Mouse (Mus musculus): ENCODE results near the gene Bcl2l14. TPM values are rescaled to one million over a fixed set of nuclear protein-coding genes. Genes with fewer than 3 reads are reported as not detected.

Bcl2l14 gene
- polyA plus RNA-seq, 1 experiment: not detected

- no peaks in the 10 kb centered on the region for H3K79me3 ChIP-seq (ENCODE audit: low read depth)
- H3K27me3 ChIP-seq (ENCODE audit: control insufficient read depth, insufficient read depth, insufficient read length): peaks cover 5% of the 10 kb centered on the region
- no peaks in the 10 kb centered on the region for H3K79me2 ChIP-seq (ENCODE audit: control insufficient read depth, insufficient read depth)
- H3K4me3 ChIP-seq (ENCODE audit: insufficient read depth, poor library complexity, severe bottlenecking): no peak overlapping the region
- no peak overlapping the region for H3ac ChIP-seq (ENCODE audit: control insufficient read depth, insufficient read length, low read depth)
- H3K36me3 ChIP-seq (ENCODE audit: control insufficient read depth, insufficient read depth): no peaks in the 10 kb centered on the region
- no peak for TF ChIP-seq CEBPB (IDR thresholded peaks at IDR 0.05; ENCODE audit: low read depth)
- no peak for TF ChIP-seq MYOD1 (IDR thresholded peaks at IDR 0.05; ENCODE audit: control insufficient read depth, insufficient read length, low read depth)
These were observed 31.5 kb upstream of the Bcl2l14 start for GRCm38 (mm10) chr6:134364644-134365043.

DNA sequence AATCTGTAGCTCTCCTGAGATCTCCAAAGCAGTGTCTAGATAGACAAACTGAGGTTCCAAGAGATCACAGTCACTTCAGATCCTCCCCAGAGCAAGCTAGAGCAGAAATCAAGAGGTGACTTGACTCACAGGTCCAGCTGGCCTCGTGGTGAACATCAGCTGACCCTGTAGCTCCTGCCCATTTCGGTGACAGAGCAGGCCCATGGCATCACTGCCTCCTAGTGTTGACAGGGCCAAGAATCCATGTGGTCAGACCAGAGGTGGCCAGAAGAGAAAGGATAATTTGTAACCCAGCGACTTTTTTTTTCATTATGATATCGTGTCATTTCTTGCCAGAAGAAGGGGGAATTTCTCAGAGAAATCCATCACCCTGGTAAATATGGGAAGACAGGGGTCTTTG is 30.2 kb upstream of the Bcl2l14 start:
- Histone ChIP-seq H3K27me3 (ENCODE audit: control insufficient read depth, insufficient read depth, insufficient read length) (no peaks in the 10 kb centered on the region), H3K4me3 (ENCODE audit: insufficient read depth, poor library complexity, severe bottlenecking) (no peak overlapping the region), H3ac (ENCODE audit: control insufficient read depth, insufficient read length, low read depth) (no peak overlapping the region), H3K79me2 (ENCODE audit: control insufficient read depth, insufficient read depth) (no peaks in the 10 kb centered on the region), H3K79me3 (ENCODE audit: low read depth) (no peaks in the 10 kb centered on the region), H3K36me3 (ENCODE audit: control insufficient read depth, insufficient read depth) (no peaks in the 10 kb centered on the region)
- TF ChIP-seq CEBPB (IDR thresholded peaks at IDR 0.05; ENCODE audit: low read depth): no peak
- no peak for TF ChIP-seq CTCF (IDR thresholded peaks at IDR 0.05; ENCODE audit: control insufficient read depth, insufficient read depth, insufficient read length)
- no peak for TF ChIP-seq MYOD1 (IDR thresholded peaks at IDR 0.05; ENCODE audit: control insufficient read depth, insufficient read length, low read depth)
- TF ChIP-seq FOSL1 (IDR thresholded peaks at IDR 0.05; ENCODE audit: insufficient read depth, low read length, poor library complexity, severe bottlenecking): no peak
- no peak for TF ChIP-seq MYOG (IDR thresholded peaks at IDR 0.05; ENCODE audit: control insufficient read depth, extremely low read depth, insufficient read length)
- no peak for TF ChIP-seq USF1 (IDR thresholded peaks at IDR 0.05; ENCODE audit: low read depth)
- no peak for TF ChIP-seq MAX (IDR thresholded peaks at IDR 0.05)

- no peak overlapping the region for H3ac ChIP-seq (ENCODE audit: control insufficient read depth, insufficient read length, low read depth)
- no peaks in the 10 kb centered on the region for H3K36me3 ChIP-seq (ENCODE audit: control insufficient read depth, insufficient read depth)
- no peak overlapping the region for H3K4me3 ChIP-seq (ENCODE audit: insufficient read depth, poor library complexity, severe bottlenecking)
- TF ChIP-seq FOSL1 (IDR thresholded peaks at IDR 0.05; ENCODE audit: insufficient read depth, low read length, poor library complexity, severe bottlenecking) (no peak), MYOG (IDR thresholded peaks at IDR 0.05; ENCODE audit: control insufficient read depth, extremely low read depth, insufficient read length) (no peak), MYOD1 (IDR thresholded peaks at IDR 0.05; ENCODE audit: control insufficient read depth, insufficient read length, low read depth) (no peak), USF1 (IDR thresholded peaks at IDR 0.05; ENCODE audit: low read depth) (no peak), CTCF (IDR thresholded peaks at IDR 0.05; ENCODE audit: control insufficient read depth, insufficient read depth, insufficient read length) (no peak), CEBPB (IDR thresholded peaks at IDR 0.05; ENCODE audit: low read depth) (no peak), MAX (IDR thresholded peaks at IDR 0.05) (no peak)
- H3K27me3 ChIP-seq (ENCODE audit: control insufficient read depth, insufficient read depth, insufficient read length): no peaks in the 10 kb centered on the region
- H3K79me3 ChIP-seq (ENCODE audit: low read depth): no peaks in the 10 kb centered on the region
- H3K79me2 ChIP-seq (ENCODE audit: control insufficient read depth, insufficient read depth): no peaks in the 10 kb centered on the region
These were observed 29.5 kb upstream of the Bcl2l14 start for GRCm38 (mm10) chr6:134366366-134367351.

DNA sequence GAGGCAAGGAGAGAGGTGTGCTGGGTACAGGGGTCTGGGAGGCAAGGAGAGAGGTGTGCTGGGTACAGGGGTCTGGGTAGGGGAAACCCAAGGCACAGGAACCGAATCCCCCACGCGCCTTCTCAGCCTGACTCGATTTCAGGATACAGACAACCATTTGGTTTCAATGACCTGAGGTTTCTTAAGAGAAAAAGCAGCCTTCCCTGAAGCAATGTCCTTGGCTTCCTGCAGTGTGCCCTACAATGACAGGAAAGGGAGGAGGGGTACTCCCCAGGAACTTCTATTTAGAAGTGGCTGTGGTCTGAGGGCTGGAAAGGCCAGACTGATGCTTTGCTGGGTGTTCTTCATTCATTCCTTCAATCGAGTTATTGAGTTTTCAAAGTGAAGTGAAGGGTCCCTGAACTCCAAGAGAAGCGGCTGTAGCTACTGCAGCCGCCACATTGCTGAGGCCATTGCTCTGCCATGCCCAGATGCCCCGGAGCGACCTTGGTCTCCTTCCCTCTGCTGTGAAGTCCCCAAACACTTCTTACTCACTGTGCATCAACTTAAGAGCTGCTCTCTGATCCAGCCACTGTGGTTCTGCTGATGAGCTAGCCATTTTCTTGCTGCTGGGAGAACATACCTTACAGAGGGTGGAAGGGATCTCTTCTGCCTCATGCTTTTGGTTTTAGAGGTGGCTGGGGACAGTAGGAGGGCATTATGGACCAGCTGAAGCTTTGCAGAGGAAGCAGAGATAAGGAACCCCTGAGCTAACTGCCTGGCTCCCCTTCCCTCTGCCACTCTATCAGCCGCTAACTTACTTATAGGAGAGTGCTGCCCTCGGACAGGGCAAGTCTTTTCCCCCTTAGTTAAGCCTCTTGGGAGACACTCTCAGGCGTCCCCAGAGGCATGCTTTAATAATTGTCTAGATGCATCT is 28.5 kb upstream of the Bcl2l14 start:
- H3K79me2 ChIP-seq (ENCODE audit: control insufficient read depth, insufficient read depth): no peaks in the 10 kb centered on the region
- no peaks in the 10 kb centered on the region for H3K79me3 ChIP-seq (ENCODE audit: low read depth)
- no peak overlapping the region for H3ac ChIP-seq (ENCODE audit: control insufficient read depth, insufficient read length, low read depth)
- H3K36me3 ChIP-seq (ENCODE audit: control insufficient read depth, insufficient read depth): no peaks in the 10 kb centered on the region
- no peak for TF ChIP-seq CEBPB (IDR thresholded peaks at IDR 0.05; ENCODE audit: low read depth)
- no peak for TF ChIP-seq MYOD1 (IDR thresholded peaks at IDR 0.05; ENCODE audit: control insufficient read depth, insufficient read length, low read depth)
- no peak for TF ChIP-seq CTCF (IDR thresholded peaks at IDR 0.05; ENCODE audit: control insufficient read depth, insufficient read depth, insufficient read length)
- no peak for TF ChIP-seq FOSL1 (IDR thresholded peaks at IDR 0.05; ENCODE audit: insufficient read depth, low read length, poor library complexity, severe bottlenecking)
- no peak for TF ChIP-seq MAX (IDR thresholded peaks at IDR 0.05)
- TF ChIP-seq USF1 (IDR thresholded peaks at IDR 0.05; ENCODE audit: low read depth): no peak
- no peak for TF ChIP-seq MYOG (IDR thresholded peaks at IDR 0.05; ENCODE audit: control insufficient read depth, extremely low read depth, insufficient read length)
- H3K4me3 ChIP-seq (ENCODE audit: insufficient read depth, poor library complexity, severe bottlenecking): no peak overlapping the region
- no peaks in the 10 kb centered on the region for H3K27me3 ChIP-seq (ENCODE audit: control insufficient read depth, insufficient read depth, insufficient read length)

GRCm38 (mm10) chr6:134372946-134373345 is 23.2 kb upstream of the Bcl2l14 start:
- H3ac ChIP-seq (ENCODE audit: control insufficient read depth, insufficient read length, low read depth): no peak overlapping the region

More at GRCm38 (mm10) chr6:134372946-134373345, 23.2 kb upstream of the Bcl2l14 start:
- Histone ChIP-seq H3K79me3 (ENCODE audit: low read depth) (no peaks in the 10 kb centered on the region), H3K36me3 (ENCODE audit: control insufficient read depth, insufficient read depth) (no peaks in the 10 kb centered on the region), H3K79me2 (ENCODE audit: control insufficient read depth, insufficient read depth) (no peaks in the 10 kb centered on the region), H3K27me3 (ENCODE audit: control insufficient read depth, insufficient read depth, insufficient read length) (no peaks in the 10 kb centered on the region), H3K4me3 (ENCODE audit: insufficient read depth, poor library complexity, severe bottlenecking) (no peak overlapping the region)
- TF ChIP-seq FOSL1 (IDR thresholded peaks at IDR 0.05; ENCODE audit: insufficient read depth, low read length, poor library complexity, severe bottlenecking) (no peak), MYOG (IDR thresholded peaks at IDR 0.05; ENCODE audit: control insufficient read depth, extremely low read depth, insufficient read length) (no peak), MYOD1 (IDR thresholded peaks at IDR 0.05; ENCODE audit: control insufficient read depth, insufficient read length, low read depth) (no peak), MAX (IDR thresholded peaks at IDR 0.05) (no peak), CEBPB (IDR thresholded peaks at IDR 0.05; ENCODE audit: low read depth) (no peak), USF1 (IDR thresholded peaks at IDR 0.05; ENCODE audit: low read depth) (no peak), CTCF (IDR thresholded peaks at IDR 0.05; ENCODE audit: control insufficient read depth, insufficient read depth, insufficient read length) (no peak)
